Mouse (Mus musculus) stomach, embryonic 14.5 days (tissue): ENCODE measurements around the gene Gpc5. TPM values are rescaled to one million over a fixed set of nuclear protein-coding genes. Genes with fewer than 3 reads are reported as not detected.
"Not testable (repeated sequence)": the region's sequence is repeated elsewhere in the genome, so short reads cannot be mapped to it uniquely, and the experiment has no call there.

Experiments used
- ATAC-seq: fragments of 200-750 bp; cut with Nextera tagmentation; 2 replicates; pipeline ENCODE4 v1.8.0; 2017; ENCODE audit warnings: low read depth, moderate TSS enrichment; ENCODE audit not compliant: insufficient number of reproducible peaks, insufficient read depth, low FRiP score
- H3K27ac ChIP-seq: fragments of 300-500 bp; sonication (generic); 2 replicates; pipeline ENCODE4 v1.5.1; 2014; ENCODE audit warnings: mild to moderate bottlenecking, low read length, moderate library complexity, mixed read lengths
- H3K27me3 ChIP-seq: fragments of 300-500 bp; sonication (generic); 2 replicates; pipeline ENCODE4 v1.6.1; 2014; ENCODE audit warnings: low read length, control low read depth, mixed read lengths; ENCODE audit not compliant: control insufficient read depth, insufficient read depth
- H3K36me3 ChIP-seq: fragments of 300-500 bp; sonication (generic); 2 replicates; pipeline ENCODE4 v1.6.1; 2014; ENCODE audit warnings: mild to moderate bottlenecking, control low read depth, low read length, moderate library complexity, mixed read lengths; ENCODE audit not compliant: control insufficient read depth, insufficient read depth
- H3K4me1 ChIP-seq: fragments of 300-500 bp; sonication (generic); 2 replicates; pipeline ENCODE4 v1.6.1; 2014; ENCODE audit warnings: low read length, control low read depth, mixed read lengths; ENCODE audit not compliant: control insufficient read depth, insufficient read depth
- H3K4me2 ChIP-seq: fragments of 300-500 bp; sonication (generic); replicated peaks from 2 replicates; pipeline ENCODE4 v1.6.1; 2014; ENCODE audit warnings: low read depth, low read length, control low read depth
- H3K4me3 ChIP-seq: fragments of 300-500 bp; sonication (generic); 2 replicates; pipeline ENCODE4 v1.5.1; 2014; ENCODE audit warnings: low read depth, low read length, control low read depth
- H3K9ac ChIP-seq: fragments of 300-500 bp; sonication (generic); replicated peaks from 2 replicates; pipeline ENCODE4 v1.6.1; 2014; ENCODE audit warnings: low read depth, mild to moderate bottlenecking, control low read depth, low read length, moderate library complexity, mixed read lengths
- H3K9me3 ChIP-seq: fragments of 300-500 bp; sonication (generic); 2 replicates; pipeline ENCODE4 v1.6.1; 2016; ENCODE audit warnings: low read depth, low read length, control low read depth; ENCODE audit not compliant: control insufficient read depth
- WGBS: fragments of 180-500 bp; shearing (Covaris S2); extraction: QIAGEN DNeasy Blood & Tissue Kit; methylation state at CpG from one replicate; pipeline ENCODE4 v1.1.7; 2014; 5-methylcytosine and 5-hydroxymethylcytosine counted together
- polyA plus RNA-seq: library from polyadenylated mRNA; unstranded; fragments of >200 nt; fragmentation: Nextera tagmentation; extraction: Ambion mirVana; gene quantifications from 2 replicates; pipeline ENCODE4 v1.2.1, GENCODE M21; 2014

Gpc5 gene
- polyA plus RNA-seq, 1 experiment from 2014 or later, result 0.48 TPM

- 73% methylated on average over 5 of the region's 5 CpGs for WGBS
- H3K4me1 ChIP-seq, result no peaks in the 10 kb centered on the region
- H3K4me2 ChIP-seq, result no peak overlapping the region
- no peaks in the 10 kb centered on the region for H3K27me3 ChIP-seq
- no peak overlapping the region for H3K4me3 ChIP-seq
- no peak for ATAC-seq
- no peaks in the 10 kb centered on the region for H3K9me3 ChIP-seq
- no peak overlapping the region for H3K27ac ChIP-seq
- peaks cover 16% of the 10 kb centered on the region; the same call in 1 of the 2 replicates for H3K36me3 ChIP-seq
- no peak overlapping the region for H3K9ac ChIP-seq
These were observed 40.8 kb upstream of the Gpc5 start for GRCm38 (mm10) chr14:115051106-115051760.

GRCm38 (mm10) chr14:115052371-115052770 lies 39.6 kb upstream of the Gpc5 start:
- Histone ChIP-seq H3K4me2 (no peak overlapping the region), H3K4me1 (no peaks in the 10 kb centered on the region), H3K4me3 (no peak overlapping the region), H3K9ac (no peak overlapping the region), H3K27ac (no peak overlapping the region), H3K9me3 (no peaks in the 10 kb centered on the region), H3K36me3 (peaks cover 5% of the 10 kb centered on the region; the same call in 1 of the 2 replicates), H3K27me3 (no peaks in the 10 kb centered on the region)
- no peak for ATAC-seq
- WGBS, result 62% methylated on average over 4 of the region's 4 CpGs

GRCm38 (mm10) chr14:115054252-115054651 lies 37.8 kb upstream of the Gpc5 start:
- 85% methylated on average over 4 of the region's 4 CpGs for WGBS
- no peak overlapping the region for H3K9ac ChIP-seq
- ATAC-seq, result no peak
- H3K27ac ChIP-seq, result no peak overlapping the region
- H3K4me2 ChIP-seq, result no peak overlapping the region
- no peaks in the 10 kb centered on the region for H3K27me3 ChIP-seq
- H3K4me3 ChIP-seq, result no peak overlapping the region
- no peaks in the 10 kb centered on the region for H3K9me3 ChIP-seq
- no peaks in the 10 kb centered on the region for H3K36me3 ChIP-seq
- H3K4me1 ChIP-seq, result no peaks in the 10 kb centered on the region

GRCm38 (mm10) chr14:115057524-115057923 lies 34.5 kb upstream of the Gpc5 start:
- no peaks in the 10 kb centered on the region for H3K4me1 ChIP-seq
- no peaks in the 10 kb centered on the region for H3K27me3 ChIP-seq
- no peak overlapping the region for H3K4me2 ChIP-seq
- H3K4me3 ChIP-seq, result no peak overlapping the region
- no peak overlapping the region for H3K27ac ChIP-seq
- no peak for ATAC-seq
- H3K9ac ChIP-seq, result no peak overlapping the region
- no peaks in the 10 kb centered on the region for H3K36me3 ChIP-seq
- H3K9me3 ChIP-seq, result no peaks in the 10 kb centered on the region
- 90% methylated on average over 4 of the region's 4 CpGs for WGBS

- H3K4me1 ChIP-seq, H3K4me3 ChIP-seq, H3K36me3 ChIP-seq, H3K9me3 ChIP-seq, H3K27me3 ChIP-seq, H3K27ac ChIP-seq, H3K4me2 ChIP-seq, ATAC-seq, H3K9ac ChIP-seq: not testable (repeated sequence)
- 63% methylated on average over 2 of the region's 2 CpGs for whole genome bisulfite sequencing
These were observed 25.9 kb upstream of the Gpc5 start for GRCm38 (mm10) chr14:115066164-115066563.

GRCm38 (mm10) chr14:115070534-115070933 lies 21.5 kb upstream of the Gpc5 start:
- Histone ChIP-seq H3K4me1 (no peaks in the 10 kb centered on the region), H3K27me3 (no peaks in the 10 kb centered on the region), H3K27ac (no peak overlapping the region), H3K9me3 (no peaks in the 10 kb centered on the region), H3K4me2 (no peak overlapping the region), H3K36me3 (no peaks in the 10 kb centered on the region), H3K9ac (no peak overlapping the region), H3K4me3 (no peak overlapping the region)
- no peak for ATAC-seq
- 28% methylated on average over 6 of the region's 6 CpGs for WGBS

GRCm38 (mm10) chr14:115077340-115077739 lies 14.7 kb upstream of the Gpc5 start:
- no peaks in the 10 kb centered on the region for H3K36me3 ChIP-seq
- no peak overlapping the region for H3K9ac ChIP-seq
- H3K27me3 ChIP-seq, result no peaks in the 10 kb centered on the region
- 50% methylated on average over 9 of the region's 9 CpGs for WGBS
- H3K4me2 ChIP-seq, result no peak overlapping the region
- no peak overlapping the region for H3K4me3 ChIP-seq
- no peak for ATAC-seq
- no peak overlapping the region for H3K27ac ChIP-seq
- H3K4me1 ChIP-seq, result no peaks in the 10 kb centered on the region; the same call in 1 of the 2 replicates
- no peaks in the 10 kb centered on the region for H3K9me3 ChIP-seq

- Histone ChIP-seq H3K9me3 (no peaks in the 10 kb centered on the region), H3K36me3 (no peaks in the 10 kb centered on the region), H3K9ac (no peak overlapping the region), H3K27ac (no peak overlapping the region), H3K4me2 (no peak overlapping the region), H3K27me3 (no peaks in the 10 kb centered on the region), H3K4me1 (no peaks in the 10 kb centered on the region; the same call in 1 of the 2 replicates), H3K4me3 (no peak overlapping the region)
- no peak for ATAC-seq
- 63% methylated on average over 7 of the region's 7 CpGs for WGBS
These were observed 14.0 kb upstream of the Gpc5 start for GRCm38 (mm10) chr14:115078064-115078463.
